Mouse (Mus musculus) neutrophil, adult 5-6 weeks (primary cell): Measurements from ENCODE around the gene Ganab. TPM values are rescaled to one million over a fixed set of nuclear protein-coding genes. Genes with fewer than 3 reads are reported as not detected.

Experiments
- ATAC-seq: fragments of 151-379, 151-347 bp; 2 replicates; pipeline ENCODE4 v1.8.0; 2017; ENCODE audit warnings: mild to moderate bottlenecking, moderate TSS enrichment; ENCODE audit not compliant: insufficient number of reproducible peaks, poor library complexity, low FRiP score, severe bottlenecking; ENCODE audit errors: extremely low read depth
- total RNA-seq: library from RNA; stranded (forward); fragments of 200-1000 nt; gene quantifications from 2 replicates; pipeline ENCODE4 v1.2.3, GENCODE M21; 2017

Ganab gene
- total RNA-seq, 1 experiment from 2014 or later, result 69.2 TPM

- peak; percentile 96 for ATAC-seq
These were observed 55.5 kb downstream of the Ganab start, which contains the start of gene Tut1 for GRCm38 (mm10) chr19:8953135-8954039. Gene Tut1 (plus strand): TSS chr19:8953847.

DNA sequence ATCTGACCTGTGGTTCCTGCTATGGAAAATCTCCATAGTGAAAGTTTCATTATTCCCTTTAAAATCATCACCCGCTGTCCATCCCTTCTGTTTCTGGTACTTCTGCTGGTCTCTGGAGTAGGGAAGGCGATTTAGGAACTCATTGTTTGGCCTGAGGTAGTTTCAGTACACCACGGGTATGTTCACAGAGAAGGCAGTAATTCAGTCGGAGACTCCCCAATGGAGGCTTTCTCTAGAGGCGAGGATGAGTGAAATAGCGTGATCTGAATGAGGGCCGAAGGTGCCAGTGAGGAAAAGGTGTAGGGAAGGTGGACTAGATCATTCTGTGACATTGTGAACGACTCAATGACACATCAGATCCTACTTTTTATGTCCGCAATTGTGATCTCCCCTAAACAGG, 56.3 kb downstream of the Ganab start:
- ATAC-seq, result no peak

DNA sequence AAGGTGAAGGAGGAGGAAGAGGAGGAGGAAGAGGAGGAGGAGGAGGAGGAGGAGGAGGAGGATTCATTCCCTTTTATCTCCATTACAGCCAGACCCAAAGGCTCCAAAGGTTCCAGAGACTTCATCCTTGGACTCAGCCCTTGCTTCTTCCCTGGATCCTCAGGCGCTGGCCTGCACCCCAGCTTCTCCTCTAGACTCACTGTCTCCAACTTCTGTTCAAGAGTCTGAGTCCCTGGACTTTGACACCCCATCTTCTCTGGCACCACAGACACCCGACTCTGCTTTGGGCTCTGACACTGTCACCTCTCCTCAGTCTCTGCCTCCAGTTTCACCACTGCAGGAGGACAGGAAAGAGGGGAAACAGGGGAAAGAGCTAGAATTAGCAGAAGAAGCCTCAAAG, 64.4 kb downstream of the Ganab start:
- ATAC-seq, result no peak

DNA sequence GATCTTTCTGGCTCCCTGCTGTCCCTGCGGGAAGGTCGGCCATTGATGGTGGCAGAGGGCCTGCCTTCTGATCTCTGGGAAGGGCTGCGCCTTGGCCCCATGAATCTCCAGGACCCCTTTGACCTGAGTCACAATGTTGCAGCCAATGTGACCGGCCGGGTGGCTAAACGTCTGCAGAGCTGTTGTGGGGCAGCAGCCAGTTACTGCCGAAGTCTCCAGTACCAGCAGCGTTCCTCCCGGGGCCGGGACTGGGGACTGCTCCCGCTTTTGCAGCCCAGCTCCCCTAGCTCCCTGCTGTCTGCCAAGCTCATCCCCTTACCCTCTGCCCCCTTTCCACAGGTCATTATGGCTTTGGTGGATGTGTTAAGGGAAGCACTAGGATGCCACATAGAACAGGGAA, 67.2 kb downstream of the Ganab start:
- ATAC-seq, result no peak

DNA sequence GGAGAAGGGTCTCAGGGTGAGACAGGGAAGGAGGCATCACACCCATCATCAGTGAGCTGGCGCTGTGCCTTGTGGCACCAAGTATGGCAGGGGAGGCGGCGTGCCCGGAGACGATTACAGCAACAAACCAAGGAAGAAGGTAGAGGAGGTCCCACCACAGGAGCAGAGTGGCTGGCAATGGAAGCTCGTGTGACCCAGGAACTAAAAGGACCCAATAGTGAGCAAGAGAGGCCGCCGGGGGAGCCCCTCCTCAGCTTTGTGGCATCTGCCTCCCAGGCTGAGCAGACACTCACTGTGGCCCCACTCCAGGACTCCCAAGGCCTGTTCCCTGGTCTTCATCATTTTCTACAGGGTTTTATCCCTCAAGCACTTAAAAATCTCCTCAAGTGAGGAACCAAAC, 67.9 kb downstream of the Ganab start:
- no peak for ATAC-seq

GRCm38 (mm10) chr19:8966198-8966589, 68.3 kb downstream of the Ganab start:
- ATAC-seq, result no peak

Other genes starting within 250 kb of the Ganab start
- gene Chrm1, start 234.3 kb upstream of the Ganab start, total RNA-seq, result not detected in 2 replicates
- 62.0 and 69.6 TPM in 2 replicates for gene Slc3a2, start 174.7 kb upstream of the Ganab start, total RNA-seq
- gene Wdr74, start 162.2 kb upstream of the Ganab start, total RNA-seq, result 36.4 and 46.0 TPM in 2 replicates
- gene 1700092M07Rik, start 157.4 kb upstream of the Ganab start, total RNA-seq, result 7.2 TPM in 1 of 2 replicates, not detected in the other
- 144 and 149 TPM in 2 replicates for gene Stx5a, start 156.7 kb upstream of the Ganab start, total RNA-seq
- gene Nxf1, start 141.0 kb upstream of the Ganab start, total RNA-seq, result 183 and 187 TPM in 2 replicates
- 15.5 and 16.6 TPM in 2 replicates for gene Tmem223, start 127.1 kb upstream of the Ganab start, total RNA-seq
- 80.4 and 111 TPM in 2 replicates for gene Tmem179b, start 123.6 kb upstream of the Ganab start, total RNA-seq
- 9.2 and 11.6 TPM in 2 replicates for gene Taf6l, start 111.7 kb upstream of the Ganab start, total RNA-seq
- gene Polr2g, start 99.5 kb upstream of the Ganab start, total RNA-seq, result 30.0 and 32.5 TPM in 2 replicates
- gene Zbtb3, start 95.5 kb upstream of the Ganab start, total RNA-seq, result 2.5 and 4.2 TPM in 2 replicates
- 46.0 and 48.2 TPM in 2 replicates for gene Ttc9c, start 78.7 kb upstream of the Ganab start, total RNA-seq
- 110 and 115 TPM in 2 replicates for gene Hnrnpul2, start 78.1 kb upstream of the Ganab start, total RNA-seq
- 33.6 and 50.5 TPM in 2 replicates for gene AC129217.1, start 68.3 kb upstream of the Ganab start, total RNA-seq
- gene Bscl2, start 60.6 kb upstream of the Ganab start, total RNA-seq, result 15.8 and 22.6 TPM in 2 replicates
- 0.23 and 0.25 TPM in 2 replicates for gene Gng3, start 58.9 kb upstream of the Ganab start, total RNA-seq
- not detected in 2 replicates for gene Lrrn4cl, start 47.3 kb upstream of the Ganab start, total RNA-seq
- gene Ubxn1, start 26.6 kb upstream of the Ganab start, total RNA-seq, result 167 TPM in 2 replicates
- 38.4 and 59.9 TPM in 2 replicates for gene Uqcc3, start 17.1 kb upstream of the Ganab start, total RNA-seq
- 13.4 and 31.1 TPM in 2 replicates for gene Lbhd1, start 14.3 kb upstream of the Ganab start, total RNA-seq
- gene Gm49403, start 14.1 kb upstream of the Ganab start, total RNA-seq, result not detected in 2 replicates
- 57.6 and 75.0 TPM in 2 replicates for gene 1810009A15Rik, start 9.2 kb upstream of the Ganab start, total RNA-seq
- gene Gm49416, start 9.1 kb upstream of the Ganab start, total RNA-seq, result not detected in 2 replicates
- 9.0 and 9.2 TPM in 2 replicates for gene Ints5, start 5.1 kb upstream of the Ganab start, total RNA-seq
- gene B3gat3, start 22.3 kb downstream of the Ganab start, total RNA-seq, result 46.6 and 47.5 TPM in 2 replicates
- gene Rom1, start 31.3 kb downstream of the Ganab start, total RNA-seq, result 2.6 and 3.1 TPM in 2 replicates
- gene Eml3, start 31.5 kb downstream of the Ganab start, total RNA-seq, result 75.3 and 92.8 TPM in 2 replicates
- gene Mta2, start 43.8 kb downstream of the Ganab start, total RNA-seq, result 165 and 169 TPM in 2 replicates
- gene Tut1, start 55.8 kb downstream of the Ganab start, total RNA-seq, result 25.9 and 29.6 TPM in 2 replicates
- gene Eef1g, start 69.0 kb downstream of the Ganab start, total RNA-seq, result 345 and 391 TPM in 2 replicates
- 181 and 193 TPM in 2 replicates for gene Ahnak, start 91.2 kb downstream of the Ganab start, total RNA-seq
- gene Scgb1a1, start 189.9 kb downstream of the Ganab start, total RNA-seq, result not detected in 2 replicates
- 6.9 and 8.3 TPM in 2 replicates for gene Asrgl1, start 237.6 kb downstream of the Ganab start, total RNA-seq